16 mouse cellular contexts compared by ENCODE assay signal in genomic region chr6:99572071-99572470, GRCm38 (mm10).
"Had no signal": no experiment of that assay in that cellular context is flagged by ENCODE, and none has a peak within 500 bp of the region (broad histone marks: within the 10 kb centered on the region; RNA-seq: fewer than 3 reads in every experiment).

No protein-coding gene starts in this region.

- DNase-seq: retina, postnatal 1 day; right cerebral cortex, adult 18-20 months; right cerebral cortex, postnatal 14 days; right cerebral cortex, postnatal 4 days; spleen, adult 18-20 months; thymus, adult 18-20 months; thymus, adult 2 months; thymus, postnatal 14 days; thymus, postnatal 25 days; thymus, postnatal 36 days; thymus, postnatal 4 days had no signal

- H3K27ac ChIP-seq: neural tube, embryonic 12.5 days; neural tube, embryonic 13.5 days; neural tube, embryonic 15.5 days; stomach, embryonic 15.5 days; stomach, postnatal 0 days had no signal

- H3K4me3 ChIP-seq: neural tube, embryonic 12.5 days; neural tube, embryonic 13.5 days; neural tube, embryonic 15.5 days; stomach, embryonic 15.5 days had no signal
